Comparison of ENCODE assay signal across 9 mouse cellular contexts in genomic region chr12:101025379-101025778, GRCm38 (mm10). TPM values are rescaled to one million over a fixed set of nuclear protein-coding genes. Genes with fewer than 3 reads are reported as not detected.
A peak's percentile ranks its signal among the peaks of the same experiment; 100 is the strongest.
DNase-seq lines count a peak whose midpoint lies in the region; ATAC-seq and TF ChIP-seq lines count a peak whose summit lies in the region.
"Had no signal": no experiment of that assay in that cellular context is flagged by ENCODE, and none has a peak within 500 bp of the region (broad histone marks: within the 10 kb centered on the region; RNA-seq: fewer than 3 reads in every experiment).

No protein-coding gene starts in this region.

- peaks cover 19% of the 10 kb centered on the region for H3K36me3 ChIP-seq in liver, embryonic 14.5 days (replicated peaks; ENCODE audit: control insufficient read depth, insufficient read depth, low read depth)
- H3K36me3 ChIP-seq in stomach, embryonic 15.5 days, result no peaks in the 10 kb centered on the region
- H3K36me3 ChIP-seq: limb, embryonic 15.5 days had no signal

- DNase-seq in right cerebral cortex, postnatal 14 days, result peak; percentile 5
- DNase-seq in right cerebral cortex, postnatal 10 days (ENCODE audit: low spot score in 2 of 2), result no peak
- DNase-seq in liver, embryonic 14.5 days (ENCODE audit: low read depth in 3 of 3, low spot score in 3 of 3), result peak; percentile 71 to 74 (median 72)
- no peak for DNase-seq in cerebellum, postnatal 4 days (ENCODE audit: low spot score in 2 of 2)
- no peak for DNase-seq in layer of hippocampus, adult 8-10 months (ENCODE audit: low spot score in 2 of 2)
- DNase-seq in heart, postnatal 25 days (ENCODE audit: low spot score), result no peak

- peak overlapping the region; percentile 27 to 81 for H3K4me3 ChIP-seq in liver, embryonic 14.5 days (ENCODE audit: insufficient read depth in 1 of 2, low read depth in 2 of 2, low read length in 2 of 2)
- H3K4me3 ChIP-seq in stomach, embryonic 15.5 days (replicated peaks), result no peak overlapping the region
- H3K4me3 ChIP-seq: limb, embryonic 15.5 days had no signal

- 4% methylated on average over 7 of the region's 7 CpGs for WGBS in liver, embryonic 14.5 days (ENCODE audit: insufficient replicate concordance)
- WGBS in stomach, embryonic 15.5 days, result 52% methylated on average over 7 of the region's 7 CpGs

- intact Hi-C loops in heart, postnatal 25 days (cut with DNase I), result loop anchor here (5.0 kb wide), 1 partner anchor 33 kb away; no protein-coding TSS in a partner anchor

- peaks cover 27 to 31% of the 10 kb centered on the region in 2 experiments for H3K4me1 ChIP-seq in liver, embryonic 14.5 days (replicated peaks; ENCODE audit: control insufficient read depth in 2 of 2, insufficient read depth in 2 of 2, low read length in 1 of 2)
- peaks cover 31% of the 10 kb centered on the region for H3K4me1 ChIP-seq in stomach, embryonic 15.5 days

- peak overlapping the region; percentile 31 for H3K9ac ChIP-seq in liver, embryonic 14.5 days (replicated peaks)
- H3K9ac ChIP-seq in stomach, embryonic 15.5 days, result no peak overlapping the region
- H3K9ac ChIP-seq: limb, embryonic 15.5 days had no signal

- no peaks in the 10 kb centered on the region for H3K9me3 ChIP-seq in liver, embryonic 14.5 days (ENCODE audit: control insufficient read depth, low read length)
- H3K9me3 ChIP-seq in stomach, embryonic 15.5 days, result no peaks in the 10 kb centered on the region
- H3K9me3 ChIP-seq: limb, embryonic 15.5 days had no signal

- peak; percentile 56 for TF ChIP-seq EP300 in liver, embryonic 14.5 days (IDR thresholded peaks at IDR 0.05; ENCODE audit: low read depth)

- H3K4me2 ChIP-seq in liver, embryonic 14.5 days (ENCODE audit: low read depth), result peak overlapping the region; percentile 89
- peak overlapping the region; percentile 38 for H3K4me2 ChIP-seq in stomach, embryonic 15.5 days
- H3K4me2 ChIP-seq: limb, embryonic 15.5 days had no signal

- peak overlapping the region; percentile 85 for H3K27ac ChIP-seq in liver, embryonic 14.5 days
- H3K27ac ChIP-seq in stomach, embryonic 15.5 days, result peak overlapping the region; percentile 67
- H3K27ac ChIP-seq: limb, embryonic 15.5 days had no signal

- peak; percentile 66 for ATAC-seq in erythroid progenitor cell, adult 5-6 weeks (replicated peaks; ENCODE audit: low FRiP score, poor library complexity, severe bottlenecking)
- ATAC-seq in liver, embryonic 14.5 days (ENCODE audit: insufficient read depth), result peak; percentile 74
- peak; percentile 79 for ATAC-seq in stomach, embryonic 15.5 days (ENCODE audit: insufficient read depth, low FRiP score, low read depth)

- peak; percentile 18; the same call in 1 of the 2 replicates for TF ChIP-seq CTCF in liver, embryonic 14.5 days (IDR thresholded peaks at IDR 0.05; ENCODE audit: low read depth)

- no peaks in the 10 kb centered on the region for H3K27me3 ChIP-seq in liver, embryonic 14.5 days (ENCODE audit: control insufficient read depth, insufficient read depth, low read length)
- peaks cover 4% of the 10 kb centered on the region; the same call in 1 of the 2 replicates for H3K27me3 ChIP-seq in stomach, embryonic 15.5 days (replicated peaks)

RNA-seq across cellular contexts. Expression of gene Ccdc88c, which starts 3.5 kb away (rescaled TPM):
- total RNA-seq in erythroid progenitor cell, adult 5-6 weeks (2015; ENCODE audit: low replicate concordance), result 96.4 and 130 TPM in 2 replicates
- total RNA-seq in erythroid progenitor cell, adult 5-6 weeks (2017; ENCODE audit: low replicate concordance), result 189 and 234 TPM in 2 replicates
- 9.2 and 9.3 TPM in 2 replicates for polyA plus RNA-seq in liver, embryonic 14.5 days (2012; rRNA removed)
- 5.3 and 6.2 TPM in 2 replicates for polyA plus RNA-seq in liver, embryonic 14.5 days (2014; fragmentation: Nextera tagmentation; extraction: Ambion mirVana)
- polyA plus RNA-seq in stomach, embryonic 15.5 days (2015; fragmentation: Nextera tagmentation; extraction: Ambion mirVana), result 9.4 and 11.1 TPM in 2 replicates
- 10 to 100 TPM; 30.2 to 38.8 (median 34.7) TPM for total RNA-seq in layer of hippocampus, adult 8-10 months (2022)
- 1 to 10 TPM; 5.9 to 6.7 TPM for total RNA-seq in heart, postnatal 25 days (2021)

RNA-seq across cellular contexts. Expression of gene Ppp4r3a, which starts 58.1 kb away (rescaled TPM):
- total RNA-seq in erythroid progenitor cell, adult 5-6 weeks (2015; ENCODE audit: low replicate concordance), result 111 and 134 TPM in 2 replicates
- total RNA-seq in erythroid progenitor cell, adult 5-6 weeks (2017; ENCODE audit: low replicate concordance), result 135 and 202 TPM in 2 replicates
- 11.7 and 18.3 TPM in 2 replicates for polyA plus RNA-seq in liver, embryonic 14.5 days (2012; rRNA removed)
- 18.8 and 20.9 TPM in 2 replicates for polyA plus RNA-seq in liver, embryonic 14.5 days (2014; fragmentation: Nextera tagmentation; extraction: Ambion mirVana)
- polyA plus RNA-seq in stomach, embryonic 15.5 days (2015; fragmentation: Nextera tagmentation; extraction: Ambion mirVana), result 39.9 and 46.9 TPM in 2 replicates
- 10 to 100 TPM; 38.9 to 49.2 (median 46.2) TPM for total RNA-seq in layer of hippocampus, adult 8-10 months (2022)
- 10 to 100 TPM; 23.5 to 25.3 TPM for total RNA-seq in heart, postnatal 25 days (2021)

Comparison
In these comparisons a context has a peak if more than half of its experiments do, and no peak if none do; other contexts are left out.
1. DNase-seq: peak in right cerebral cortex, postnatal 14 days (single experiment) and liver, embryonic 14.5 days (3 of 3); none in right cerebral cortex, postnatal 10 days (0 of 2), cerebellum, postnatal 4 days (0 of 2), layer of hippocampus, adult 8-10 months (0 of 2) and heart, postnatal 25 days (single experiment).
2. RNA of gene Ccdc88c, which starts 3.5 kb away (total RNA-seq): 96.4 to 234 TPM in erythroid progenitor cell, adult 5-6 weeks and 30.2 to 38.8 TPM in layer of hippocampus, adult 8-10 months; 5.9 to 6.7 TPM in heart, postnatal 25 days; every median in the first group is over 4 times any median in the second.
3. Peak in every context shown above with its lines, with median percentiles within 50 percentile points of each other: ATAC-seq.